Mouse (Mus musculus) hindbrain, embryonic 13.5 days (tissue): Measurements from ENCODE around the gene Eif3k. TPM values are rescaled to one million over a fixed set of nuclear protein-coding genes. Genes with fewer than 3 reads are reported as not detected.

Experiments
- ATAC-seq: fragments of 200-750 bp; cut with Nextera tagmentation; 2 replicates; pipeline ENCODE4 v1.8.0; 2017; ENCODE audit warnings: moderate TSS enrichment; ENCODE audit not compliant: low FRiP score
- H3K27ac ChIP-seq: fragments of 300-500 bp; sonication (generic); 2 replicates; pipeline ENCODE4 v1.5.1; 2015; ENCODE audit warnings: inconsistent platforms, mild to moderate bottlenecking, moderate library complexity
- H3K27me3 ChIP-seq: fragments of 300-500 bp; sonication (generic); 2 replicates; pipeline ENCODE4 v1.6.1; 2015; ENCODE audit warnings: mild to moderate bottlenecking, inconsistent platforms
- H3K36me3 ChIP-seq: fragments of 300-500 bp; sonication (generic); 2 replicates; pipeline ENCODE4 v1.6.1; 2015; ENCODE audit warnings: mild to moderate bottlenecking, inconsistent platforms
- H3K4me1 ChIP-seq: fragments of 300-500 bp; sonication (generic); replicated peaks from 2 replicates; pipeline ENCODE4 v1.6.1; 2015; ENCODE audit warnings: inconsistent platforms
- H3K4me2 ChIP-seq: fragments of 300-500 bp; sonication (generic); 2 replicates; pipeline ENCODE4 v1.6.1; 2015; ENCODE audit warnings: inconsistent platforms, mild to moderate bottlenecking, moderate library complexity
- H3K4me3 ChIP-seq: fragments of 300-500 bp; sonication (generic); 2 replicates; pipeline ENCODE4 v1.5.1; 2015; ENCODE audit warnings: mild to moderate bottlenecking, inconsistent platforms
- H3K9ac ChIP-seq: fragments of 300-500 bp; sonication (generic); 2 replicates; pipeline ENCODE4 v1.6.1; 2015; ENCODE audit warnings: mild to moderate bottlenecking, inconsistent platforms
- H3K9me3 ChIP-seq: fragments of 300-500 bp; sonication (generic); 2 replicates; pipeline ENCODE4 v1.6.1; 2016; ENCODE audit warnings: inconsistent platforms
- WGBS: fragments of 180-500 bp; shearing (Covaris S2); methylation state at CpG from one replicate; pipeline ENCODE4 v1.1.7; 2015; 5-methylcytosine and 5-hydroxymethylcytosine counted together
- polyA plus RNA-seq: library from polyadenylated mRNA; unstranded; fragments of >200 nt; fragmentation: Nextera tagmentation; extraction: Ambion mirVana; gene quantifications from 2 replicates; pipeline ENCODE4 v1.2.1, GENCODE M21; 2015

The Eif3k gene
- polyA plus RNA-seq, 1 experiment from 2014 or later, result 315 TPM

DNA sequence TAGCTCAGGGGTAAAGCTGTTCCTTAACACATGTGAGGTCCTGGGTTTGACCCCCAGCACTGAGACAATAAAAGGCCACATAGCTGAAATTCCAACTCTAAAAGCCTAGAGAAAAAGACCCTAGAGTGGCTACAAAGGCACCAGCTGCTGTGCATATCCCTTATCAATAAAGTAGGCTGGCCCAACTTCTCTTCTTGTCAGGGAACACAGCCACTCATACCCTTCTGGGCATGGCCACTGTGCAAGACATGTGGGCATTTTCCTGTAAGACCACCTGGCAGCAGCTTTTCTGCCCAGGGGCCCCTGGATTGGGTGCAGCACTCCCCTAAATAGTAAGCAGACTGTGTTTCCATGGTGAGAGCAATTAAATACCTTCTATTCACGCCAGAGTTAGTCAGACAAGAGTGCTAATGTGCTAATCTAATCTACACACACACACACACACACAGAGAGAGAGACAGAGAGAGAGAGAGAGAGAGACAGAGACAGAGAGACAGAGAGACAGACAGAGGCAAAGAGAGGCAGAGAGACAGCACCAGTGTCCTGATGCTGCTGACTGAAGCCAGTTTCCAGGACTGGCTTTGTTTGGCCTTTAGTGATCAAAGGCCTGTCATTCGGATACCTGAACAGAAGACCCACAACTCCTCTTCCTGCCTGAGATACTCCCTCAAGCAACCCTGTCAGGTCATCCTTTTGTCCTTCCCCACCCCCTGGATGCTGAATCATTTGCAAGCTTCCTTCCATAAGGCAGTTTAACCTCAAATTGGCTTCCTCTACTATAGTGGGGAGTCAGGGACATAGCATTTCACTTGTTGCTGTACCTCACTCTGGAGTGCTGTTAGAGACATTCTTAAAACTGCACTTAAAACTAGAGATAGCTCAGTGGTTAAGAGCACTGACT lies 27.9 kb downstream of the Eif3k start:
- Histone ChIP-seq H3K36me3 (no peaks in the 10 kb centered on the region), H3K27me3 (no peaks in the 10 kb centered on the region), H3K27ac (peak overlapping the region; percentile 76), H3K9me3 (no peaks in the 10 kb centered on the region), H3K9ac (0 out of 2 replicates have a peak overlapping the region, but pooled peaks have one; percentile 13), H3K4me2 (0 out of 2 replicates have a peak overlapping the region, but pooled peaks have one; percentile 19), H3K4me1 (peaks cover 59% of the 10 kb centered on the region), H3K4me3 (no peak overlapping the region)
- WGBS, result 15% methylated on average over 2 of the region's 2 CpGs
- peak; percentile 59 for ATAC-seq

DNA sequence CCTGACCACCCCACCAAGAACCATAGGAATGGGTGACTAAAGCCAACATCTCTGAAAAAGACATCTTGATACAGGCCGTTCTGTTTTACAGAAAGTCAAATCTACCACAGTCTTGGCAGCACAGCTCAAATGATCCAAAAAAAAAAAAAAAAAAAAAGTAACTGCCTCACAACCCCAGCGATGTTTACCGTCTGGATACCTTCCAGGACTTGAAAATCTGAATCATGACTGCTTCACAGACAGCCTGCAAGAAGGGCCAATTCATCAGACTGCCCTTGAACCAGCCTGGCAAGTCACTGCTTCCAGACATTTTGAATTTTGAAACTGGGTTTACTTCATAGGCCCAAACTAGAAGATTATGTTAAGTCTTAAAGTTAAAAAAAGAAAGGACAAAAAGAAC lies 28.9 kb downstream of the Eif3k start:
- ATAC-seq, result no peak; the same call in 1 of the 2 replicates
- H3K9ac ChIP-seq, result no peak overlapping the region
- peak overlapping the region; percentile 76; the same call in 1 of the 2 replicates for H3K27ac ChIP-seq
- 36% methylated on average over 3 of the region's 3 CpGs for WGBS
- no peak overlapping the region for H3K4me2 ChIP-seq
- H3K4me3 ChIP-seq, result no peak overlapping the region
- no peaks in the 10 kb centered on the region for H3K36me3 ChIP-seq
- no peaks in the 10 kb centered on the region for H3K27me3 ChIP-seq
- peaks cover 54% of the 10 kb centered on the region for H3K4me1 ChIP-seq
- no peaks in the 10 kb centered on the region for H3K9me3 ChIP-seq

DNA sequence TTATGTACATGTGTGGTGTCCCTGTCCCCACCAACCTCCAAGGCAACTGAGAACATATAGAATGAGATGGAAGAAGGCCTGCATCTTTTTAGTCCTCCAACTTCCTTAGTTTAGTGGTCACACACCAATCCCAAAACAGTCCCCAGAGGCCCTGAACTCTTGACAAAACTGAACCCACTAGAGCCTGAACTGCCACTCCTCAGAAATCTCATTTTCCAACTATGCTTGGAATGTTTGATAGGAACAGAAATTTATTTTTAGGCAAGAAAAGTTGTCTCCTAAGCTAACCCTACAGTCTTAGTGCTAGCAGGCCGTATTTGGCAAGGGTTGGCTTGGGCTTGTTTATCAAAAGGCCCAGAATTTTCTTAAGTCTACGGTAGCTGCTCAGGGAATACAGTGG lies 29.9 kb downstream of the Eif3k start:
- Histone ChIP-seq H3K36me3 (no peaks in the 10 kb centered on the region), H3K27me3 (no peaks in the 10 kb centered on the region), H3K4me3 (no peak overlapping the region), H3K9ac (no peak overlapping the region), H3K4me1 (peaks cover 55% of the 10 kb centered on the region), H3K27ac (no peak overlapping the region), H3K9me3 (no peaks in the 10 kb centered on the region), H3K4me2 (no peak overlapping the region)
- ATAC-seq, result no peak
- WGBS, result 92% methylated on average over 2 of the region's 2 CpGs

DNA sequence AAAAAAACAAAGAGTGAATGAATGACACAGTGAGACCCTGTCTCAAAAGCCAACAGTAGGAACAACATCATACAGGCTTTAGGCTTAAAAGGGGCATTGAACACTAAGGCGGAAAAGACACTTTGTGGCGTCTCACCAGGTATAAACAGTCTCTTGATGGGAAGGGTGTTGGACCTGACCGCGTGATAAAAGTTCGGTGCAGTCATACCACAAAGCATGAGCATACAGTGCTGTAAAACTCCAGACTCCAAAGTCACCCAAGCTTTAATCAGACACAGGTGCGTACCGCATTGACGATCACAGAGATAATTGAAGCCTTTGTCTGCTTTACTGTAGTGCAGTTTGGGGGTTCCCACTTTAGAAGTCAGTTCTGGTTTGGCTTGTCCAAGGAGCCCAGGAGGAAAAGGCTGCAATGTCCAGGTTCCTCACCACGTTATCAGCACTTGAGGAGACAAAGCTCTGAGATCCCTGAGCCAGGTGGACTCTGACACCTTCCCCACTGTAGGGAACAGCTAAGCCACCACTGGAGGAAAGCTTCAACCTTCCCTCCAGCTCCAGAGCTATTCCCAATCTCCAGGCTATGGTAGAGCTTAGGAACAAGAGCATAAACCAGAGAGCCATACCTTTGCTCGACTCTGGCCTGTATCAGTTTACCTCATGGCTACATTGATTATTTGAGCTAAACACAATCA lies 31.2 kb downstream of the Eif3k start:
- H3K27me3 ChIP-seq, result no peaks in the 10 kb centered on the region
- H3K27ac ChIP-seq, result no peak overlapping the region
- H3K9ac ChIP-seq, result no peak overlapping the region
- WGBS, result 94% methylated on average over 10 of the region's 10 CpGs
- ATAC-seq, result no peak
- no peak overlapping the region for H3K4me2 ChIP-seq
- H3K36me3 ChIP-seq, result no peaks in the 10 kb centered on the region
- no peak overlapping the region for H3K4me3 ChIP-seq
- no peaks in the 10 kb centered on the region for H3K9me3 ChIP-seq
- peaks cover 66% of the 10 kb centered on the region for H3K4me1 ChIP-seq

DNA sequence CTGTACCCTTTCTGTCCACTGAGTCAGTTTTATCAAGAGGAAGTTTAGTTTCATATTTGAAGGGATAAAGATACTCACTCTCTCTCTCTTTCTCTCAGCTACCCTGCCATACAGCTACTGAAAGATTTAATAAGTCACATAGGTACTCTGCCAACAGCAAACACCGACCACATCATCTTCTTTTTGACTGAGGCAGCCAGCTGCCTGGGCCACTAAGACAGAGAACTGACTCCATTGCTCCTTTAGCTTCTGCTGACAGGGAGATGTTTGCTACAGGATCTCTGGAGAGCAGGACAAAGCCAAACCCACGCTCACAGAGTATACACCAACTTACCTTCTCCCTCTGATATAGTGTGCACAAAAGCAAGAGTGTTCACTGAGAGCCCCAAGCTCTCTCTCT lies 32.4 kb downstream of the Eif3k start:
- H3K9ac ChIP-seq, result no peak overlapping the region
- no peak overlapping the region for H3K4me3 ChIP-seq
- H3K27me3 ChIP-seq, result no peaks in the 10 kb centered on the region
- no peaks in the 10 kb centered on the region for H3K9me3 ChIP-seq
- H3K36me3 ChIP-seq, result no peaks in the 10 kb centered on the region
- no peak for ATAC-seq
- H3K4me1 ChIP-seq, result peaks cover 62% of the 10 kb centered on the region
- H3K4me2 ChIP-seq, result no peak overlapping the region
- no peak overlapping the region for H3K27ac ChIP-seq
- 88% methylated on average over 2 of the region's 2 CpGs for WGBS

DNA sequence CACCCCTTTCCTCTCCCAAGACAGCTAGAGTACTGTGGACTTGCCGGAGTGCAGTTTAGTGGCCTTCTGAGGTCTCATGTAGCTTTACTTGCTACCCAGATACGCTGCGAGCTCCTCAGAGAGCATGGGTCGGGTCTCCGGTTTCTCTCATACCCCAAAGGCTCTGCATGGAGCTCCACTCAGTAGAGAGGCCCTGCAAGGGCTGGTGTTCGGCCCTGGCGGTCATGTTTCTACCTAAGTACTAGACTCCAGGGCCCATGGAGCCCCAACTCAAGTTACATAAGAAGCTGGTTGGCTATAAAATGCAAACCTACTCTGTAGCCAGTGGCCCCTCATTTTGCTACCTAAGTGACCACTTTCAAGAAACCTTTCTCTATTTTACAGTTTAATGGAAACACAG lies 32.9 kb downstream of the Eif3k start:
- Histone ChIP-seq H3K27me3 (no peaks in the 10 kb centered on the region), H3K9ac (no peak overlapping the region), H3K4me3 (no peak overlapping the region), H3K27ac (no peak overlapping the region), H3K4me1 (peaks cover 57% of the 10 kb centered on the region), H3K36me3 (no peaks in the 10 kb centered on the region), H3K9me3 (no peaks in the 10 kb centered on the region), H3K4me2 (no peak overlapping the region)
- 91% methylated on average over 7 of the region's 7 CpGs for WGBS
- no peak for ATAC-seq

DNA sequence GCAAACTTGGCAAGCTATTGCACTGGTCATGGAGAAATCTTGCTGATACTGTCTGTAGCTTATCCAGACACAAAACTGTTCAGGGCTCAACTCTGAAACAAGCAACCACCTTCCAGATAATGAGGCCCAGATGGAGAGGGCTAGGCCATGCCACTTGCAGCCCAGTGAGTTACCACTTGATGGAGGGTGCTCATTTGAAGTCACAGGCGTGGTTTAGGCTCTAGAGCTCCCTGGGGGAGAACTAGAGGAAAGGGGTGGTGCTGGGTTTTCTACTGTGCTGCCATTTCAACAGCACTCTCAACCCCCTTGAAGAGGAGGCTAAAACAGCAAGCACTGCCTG lies 35.4 kb downstream of the Eif3k start:
- no peak overlapping the region for H3K4me2 ChIP-seq
- peak overlapping the region; percentile 62 for H3K27ac ChIP-seq
- no peak overlapping the region for H3K9ac ChIP-seq
- H3K4me1 ChIP-seq, result peaks cover 41% of the 10 kb centered on the region
- 54% methylated on average over 1 of the region's 1 CpGs for WGBS
- H3K36me3 ChIP-seq, result no peaks in the 10 kb centered on the region
- no peaks in the 10 kb centered on the region for H3K27me3 ChIP-seq
- no peak overlapping the region for H3K4me3 ChIP-seq
- H3K9me3 ChIP-seq, result no peaks in the 10 kb centered on the region
- no peak for ATAC-seq

DNA sequence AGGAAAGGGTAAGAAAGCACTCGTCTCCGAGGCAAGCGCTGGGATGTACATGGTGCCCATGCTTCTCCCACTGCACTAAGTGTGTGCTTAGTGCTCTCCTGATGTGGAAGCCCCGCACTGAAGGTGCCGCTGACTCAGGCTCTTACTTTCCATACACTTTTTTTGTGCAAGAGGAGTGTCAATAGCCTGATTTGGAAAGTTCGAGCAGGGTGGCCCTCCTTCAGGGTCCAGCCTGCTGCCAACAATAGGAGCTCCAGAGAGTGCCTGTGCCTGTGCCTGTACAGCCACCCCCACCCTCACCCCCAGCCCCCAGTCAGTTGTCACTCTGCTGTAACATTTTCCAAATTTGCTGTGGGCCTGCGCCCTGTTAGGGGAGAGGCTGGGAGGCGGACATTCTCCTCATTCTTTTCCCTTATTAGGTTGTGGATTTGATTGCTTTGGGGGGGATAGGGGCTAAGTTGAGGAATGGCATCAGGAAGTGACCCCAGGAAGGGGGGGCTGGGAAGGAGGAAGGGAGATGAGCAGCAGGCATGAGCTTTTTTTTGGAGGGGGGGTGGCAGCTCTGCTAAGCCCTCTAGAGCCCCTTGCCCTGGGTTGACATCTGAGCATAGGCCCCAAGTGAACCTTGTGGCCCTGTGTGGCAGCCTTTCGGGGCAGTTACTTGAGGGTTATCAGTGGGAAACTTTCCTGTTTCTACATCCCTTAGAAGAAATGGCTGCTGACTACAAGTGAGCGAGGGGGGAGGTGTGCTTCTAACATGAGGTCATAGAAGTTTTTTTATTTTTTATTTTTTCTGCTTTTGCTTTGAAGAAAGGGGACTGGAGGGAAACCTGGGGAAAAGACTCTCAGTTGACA lies 36.0 kb downstream of the Eif3k start:
- WGBS, result 49% methylated on average over 10 of the region's 10 CpGs
- H3K9ac ChIP-seq, result no peak overlapping the region
- no peak for ATAC-seq
- no peaks in the 10 kb centered on the region for H3K36me3 ChIP-seq
- H3K4me1 ChIP-seq, result peaks cover 45% of the 10 kb centered on the region
- H3K4me2 ChIP-seq, result no peak overlapping the region
- no peaks in the 10 kb centered on the region for H3K27me3 ChIP-seq
- no peaks in the 10 kb centered on the region for H3K9me3 ChIP-seq
- H3K27ac ChIP-seq, result peak overlapping the region; percentile 62
- H3K4me3 ChIP-seq, result no peak overlapping the region

DNA sequence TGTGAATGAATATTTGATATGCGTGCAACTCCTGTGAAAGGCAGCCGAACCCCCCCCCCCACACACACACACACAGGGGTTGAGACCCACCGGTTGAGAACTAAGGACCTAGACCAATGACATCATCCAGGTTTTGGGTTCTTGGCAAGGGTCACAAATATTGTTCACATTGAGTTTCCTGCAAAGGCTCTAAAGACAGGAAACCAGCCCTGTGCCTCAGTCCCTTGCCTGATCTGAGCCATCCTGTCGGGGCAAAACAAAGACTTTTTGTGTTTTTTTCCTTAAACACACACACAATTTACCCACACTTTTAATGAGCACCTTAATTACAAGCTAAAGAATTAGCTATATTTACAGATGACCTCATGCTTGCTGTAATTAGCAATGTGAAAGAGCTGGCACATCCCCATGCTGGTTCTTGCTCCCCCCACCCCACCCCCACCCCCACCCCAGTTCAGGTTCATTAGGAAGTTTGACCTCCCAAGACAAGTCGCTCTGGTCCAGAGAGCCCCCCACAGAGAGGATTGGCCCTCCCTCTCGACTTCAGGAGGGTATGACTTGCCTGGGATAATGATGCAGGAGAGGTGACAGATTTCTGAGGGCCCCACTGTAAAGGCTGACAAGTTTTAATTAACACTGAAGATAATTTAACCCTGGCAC lies 36.8 kb downstream of the Eif3k start:
- Histone ChIP-seq H3K27me3 (no peaks in the 10 kb centered on the region), H3K4me1 (peaks cover 51% of the 10 kb centered on the region), H3K36me3 (no peaks in the 10 kb centered on the region), H3K4me2 (no peak overlapping the region), H3K9ac (no peak overlapping the region), H3K4me3 (no peak overlapping the region), H3K27ac (peak overlapping the region; percentile 62; the same call in 1 of the 2 replicates), H3K9me3 (no peaks in the 10 kb centered on the region)
- no peak for ATAC-seq
- 51% methylated on average over 6 of the region's 6 CpGs for WGBS

DNA sequence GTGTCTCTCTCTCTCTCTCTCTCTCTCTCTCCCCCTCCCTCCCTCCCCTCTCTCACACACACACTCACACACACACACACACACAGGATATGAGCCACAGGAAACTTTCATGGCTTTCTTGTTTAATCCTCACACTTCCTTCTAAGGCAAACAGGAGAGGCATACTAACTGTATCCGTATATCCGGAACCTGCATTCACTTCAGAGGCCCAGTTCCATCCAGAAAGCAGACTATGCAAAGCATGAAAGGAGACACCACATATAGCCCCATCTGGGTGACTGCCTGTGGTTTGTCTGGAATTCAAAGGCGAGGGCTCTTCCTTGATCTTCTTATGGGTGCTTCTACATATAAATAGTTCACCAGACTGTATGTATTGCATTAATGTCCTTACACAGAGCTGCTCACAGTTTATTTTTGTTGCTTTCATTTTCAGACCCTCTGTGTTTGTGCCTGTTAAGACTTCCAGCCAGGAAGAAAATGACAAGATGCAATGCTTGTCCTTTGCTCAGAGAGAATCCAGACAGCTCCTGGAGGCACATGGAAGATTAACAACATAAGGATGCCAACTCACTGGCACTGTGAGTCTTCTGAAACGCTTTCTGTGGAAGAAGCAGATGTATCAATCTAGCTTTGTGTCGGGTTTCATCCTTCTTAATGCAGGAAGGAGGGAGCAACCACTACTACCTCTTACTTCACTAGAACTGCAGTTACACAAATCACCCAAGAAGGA lies 38.0 kb downstream of the Eif3k start:
- no peaks in the 10 kb centered on the region for H3K36me3 ChIP-seq
- no peak overlapping the region for H3K4me3 ChIP-seq
- peak overlapping the region; percentile 14; the same call in 1 of the 2 replicates for H3K27ac ChIP-seq
- H3K9me3 ChIP-seq, result no peaks in the 10 kb centered on the region
- 76% methylated on average over 5 of the region's 5 CpGs for WGBS
- ATAC-seq, result no peak
- H3K9ac ChIP-seq, result no peak overlapping the region
- H3K4me1 ChIP-seq, result peaks cover 56% of the 10 kb centered on the region
- no peaks in the 10 kb centered on the region for H3K27me3 ChIP-seq
- H3K4me2 ChIP-seq, result no peak overlapping the region

DNA sequence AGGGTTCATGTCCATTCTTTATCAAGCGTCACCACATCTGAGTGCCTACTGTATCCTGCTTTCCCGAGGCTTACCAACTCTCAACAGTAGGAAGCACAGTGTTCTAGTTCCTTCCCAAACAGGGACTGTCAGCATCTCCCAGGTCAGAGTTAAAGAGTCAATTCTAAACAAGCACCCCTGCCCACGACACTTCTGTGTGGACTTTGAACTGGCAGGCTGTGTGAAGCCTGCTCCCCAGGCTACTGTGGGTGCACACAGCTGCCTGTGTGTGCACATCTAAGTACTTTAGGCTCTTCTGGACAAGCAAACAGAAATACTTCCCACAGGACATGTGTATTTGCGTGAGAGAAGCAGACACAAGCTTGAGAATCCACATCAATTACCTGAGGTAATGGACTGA lies 40.1 kb downstream of the Eif3k start:
- Histone ChIP-seq H3K4me1 (peaks cover 59% of the 10 kb centered on the region), H3K4me2 (no peak overlapping the region), H3K36me3 (no peaks in the 10 kb centered on the region), H3K9me3 (no peaks in the 10 kb centered on the region), H3K27me3 (no peaks in the 10 kb centered on the region), H3K4me3 (no peak overlapping the region), H3K9ac (no peak overlapping the region), H3K27ac (peak overlapping the region; percentile 59; the same call in 1 of the 2 replicates)
- ATAC-seq, result no peak
- WGBS, result 76% methylated on average over 4 of the region's 4 CpGs
